Mouse (Mus musculus): ENCODE data around the gene Nr3c2.

Gene Nr3c2

DNA sequence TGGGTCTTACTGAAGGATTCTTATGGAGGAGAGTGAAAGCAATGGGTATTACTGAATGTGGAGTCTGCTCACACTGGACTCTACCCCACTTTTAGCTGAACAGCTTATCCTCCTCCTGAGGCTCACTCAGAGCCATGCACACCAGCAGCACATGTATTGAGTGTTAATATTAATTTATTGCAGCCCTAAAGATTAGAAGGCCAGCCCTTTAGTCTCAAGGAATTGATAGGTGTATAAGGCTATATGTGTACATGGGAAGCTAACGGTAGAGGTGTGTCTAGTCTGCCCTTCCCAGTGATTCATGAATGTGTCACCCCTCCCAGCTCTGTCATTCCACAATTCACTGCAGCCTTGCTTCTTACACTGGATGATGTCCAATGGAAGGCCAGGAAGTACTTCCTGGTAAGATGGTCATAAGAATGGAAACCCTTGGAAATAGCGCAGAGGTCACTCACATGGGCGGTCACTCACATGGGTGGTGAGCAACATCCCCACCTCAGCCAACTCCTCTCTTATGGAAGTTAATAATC, 156.3 kb downstream of the Nr3c2 start:
- DNase-seq (ENCODE audit: low spot score) = no peak

DNA sequence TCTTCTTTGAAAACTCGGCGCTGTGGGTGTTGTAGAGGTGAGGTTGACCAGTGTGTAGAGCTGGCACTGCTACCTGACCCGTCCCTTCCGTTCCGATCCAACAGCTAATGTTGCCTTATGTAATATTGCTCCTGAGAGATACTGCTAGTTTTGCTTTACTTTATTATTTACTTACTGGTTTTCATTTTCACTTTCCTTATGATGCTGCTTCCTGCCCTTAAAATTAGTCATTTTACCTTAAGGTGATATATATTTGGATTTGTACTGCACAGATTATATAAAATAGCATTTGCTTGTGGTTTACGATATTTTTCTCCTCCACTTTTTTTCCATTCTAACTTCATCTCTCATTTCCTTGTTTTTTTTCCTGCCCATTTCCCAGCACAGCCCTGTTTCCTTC, 157.6 kb downstream of the Nr3c2 start:
- no peak for DNase-seq (ENCODE audit: low spot score)

DNA sequence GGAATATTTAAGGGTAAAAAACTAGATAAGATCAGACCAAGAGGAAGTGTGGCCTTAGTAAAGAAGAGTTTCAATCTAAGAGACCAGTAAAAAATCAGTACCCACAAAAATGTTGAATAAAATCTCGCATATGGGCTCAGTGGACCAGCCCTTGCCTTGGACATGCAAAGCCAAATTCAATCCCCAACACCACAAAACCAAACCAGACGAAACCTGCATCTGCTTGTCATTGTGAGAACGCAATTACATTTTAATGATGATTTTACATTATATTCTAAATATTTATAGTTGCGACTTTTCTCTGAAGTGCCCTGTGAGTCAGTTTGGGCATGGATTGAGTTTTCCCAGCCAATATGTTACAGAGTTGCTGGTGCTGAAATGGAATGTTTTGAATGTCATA, 183.4 kb downstream of the Nr3c2 start:
- no peak for DNase-seq (ENCODE audit: low spot score)

DNA sequence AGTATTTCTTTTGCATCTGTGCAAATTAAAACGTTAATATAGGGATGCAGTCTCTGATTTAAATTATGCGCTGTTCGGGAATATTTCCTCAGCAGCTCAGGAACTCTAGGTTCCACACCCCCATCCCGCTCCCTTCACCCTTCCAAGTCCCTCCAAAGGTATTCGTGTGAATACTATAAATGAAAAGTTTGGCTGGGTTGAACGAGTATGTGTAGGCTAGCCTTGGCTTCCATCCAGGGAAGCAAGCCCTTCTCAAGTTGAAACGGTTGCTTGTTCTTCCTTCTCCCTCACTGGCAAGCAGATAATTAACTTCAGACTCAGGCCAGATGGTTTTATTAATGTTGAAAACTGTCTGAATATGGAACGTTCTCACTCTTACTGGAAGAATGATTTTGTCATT, 186.8 kb downstream of the Nr3c2 start:
- no peak for DNase-seq (ENCODE audit: low spot score)

DNA sequence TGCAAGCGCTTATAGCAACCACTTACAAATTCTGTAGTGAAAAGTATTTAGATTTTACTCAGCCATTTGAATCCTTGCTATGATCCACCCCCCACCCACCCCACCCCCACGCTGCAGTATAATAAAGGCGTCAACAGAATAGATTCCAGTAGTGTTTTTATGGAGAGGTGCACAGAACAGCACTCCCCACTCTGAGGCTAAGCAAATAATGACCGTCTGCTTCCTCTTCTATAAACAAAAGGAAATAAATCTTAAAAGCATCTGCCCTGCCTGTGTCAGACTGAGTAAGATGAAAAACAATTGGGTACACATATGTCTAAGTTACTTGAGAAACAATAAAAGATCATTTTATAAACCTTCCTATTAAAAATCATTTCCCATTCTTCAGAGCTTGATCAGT, 197.5 kb downstream of the Nr3c2 start:
- DNase-seq (ENCODE audit: low spot score) = no peak

DNA sequence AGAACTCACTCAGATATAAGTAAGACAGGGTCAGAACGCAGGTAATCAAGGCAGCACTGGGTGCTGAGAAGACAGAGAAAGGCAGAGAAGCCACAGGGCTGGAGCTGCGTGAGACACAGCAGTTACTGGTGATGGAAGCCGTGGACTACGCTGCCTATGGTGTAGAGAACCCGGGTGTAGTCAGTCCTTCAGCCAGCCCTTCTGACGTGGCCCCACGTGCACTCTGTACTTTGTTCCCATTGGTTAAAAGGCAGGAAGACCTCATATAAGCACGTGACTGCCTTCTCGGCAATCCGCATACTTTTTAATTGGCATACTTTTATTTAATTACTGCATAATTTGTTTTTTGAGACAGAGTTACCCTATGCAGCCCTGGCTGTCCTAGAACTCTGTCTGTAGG, 198.9 kb downstream of the Nr3c2 start:
- no peak for DNase-seq (ENCODE audit: low spot score)

DNA sequence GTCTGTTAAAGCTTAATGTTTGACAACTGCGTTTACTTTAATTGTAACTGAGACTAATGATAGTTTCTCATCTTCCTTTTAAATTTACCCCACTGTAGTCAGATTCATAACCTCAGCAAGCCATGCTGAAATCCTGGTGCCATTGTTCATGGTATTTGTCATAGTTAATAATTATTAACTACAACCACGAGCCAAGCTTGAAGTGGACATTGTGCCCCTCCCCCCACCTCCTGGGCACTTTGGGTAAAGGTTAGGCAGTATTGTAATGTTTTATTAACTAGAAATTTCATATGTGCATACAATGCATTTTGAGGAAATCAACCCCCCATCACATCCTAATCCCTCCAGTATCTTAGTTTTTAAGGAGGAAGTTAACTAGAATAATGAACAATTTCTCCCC, 201.1 kb downstream of the Nr3c2 start:
- no peak for DNase-seq (ENCODE audit: low spot score)

DNA sequence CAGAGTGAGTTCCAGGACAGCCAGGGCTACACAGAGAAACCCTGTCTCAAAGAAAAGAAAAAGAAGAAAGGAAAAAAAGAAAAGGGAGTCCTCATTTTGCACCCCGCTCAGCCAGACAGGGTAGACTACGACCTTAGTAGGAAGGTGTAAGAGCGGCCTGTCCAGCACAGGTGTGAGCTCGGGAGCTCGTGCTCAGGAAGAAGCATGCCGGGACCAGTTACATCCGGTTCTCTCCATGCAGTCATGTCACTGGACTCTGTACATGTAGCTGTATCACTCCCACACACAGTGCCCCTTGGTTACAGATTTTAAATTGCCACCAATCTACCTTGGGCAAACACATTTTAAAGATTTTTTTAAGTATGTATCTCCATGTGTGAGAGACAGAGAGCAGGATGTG, 203.6 kb downstream of the Nr3c2 start:
- no peak for DNase-seq (ENCODE audit: low spot score)

DNA sequence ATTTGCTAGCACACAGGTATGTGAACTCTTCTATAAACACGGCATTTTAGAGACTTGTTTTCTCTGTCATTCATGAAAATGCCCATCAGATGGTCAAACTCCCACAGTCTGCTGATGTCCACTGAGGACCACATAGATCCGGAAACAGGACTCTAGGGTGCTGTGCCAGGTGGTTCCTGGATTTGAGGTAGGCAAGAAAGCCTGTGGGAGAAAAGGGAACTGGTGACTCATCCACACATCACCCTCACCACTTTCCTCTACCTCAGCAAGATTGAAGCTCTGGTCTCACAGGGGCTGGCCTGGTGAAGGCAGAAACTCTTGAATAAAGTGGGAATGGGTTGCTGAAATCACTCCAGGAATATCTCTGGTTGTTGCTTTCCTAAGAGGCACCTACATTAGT, 213.5 kb downstream of the Nr3c2 start:
- no peak for DNase-seq (ENCODE audit: low spot score)

DNA sequence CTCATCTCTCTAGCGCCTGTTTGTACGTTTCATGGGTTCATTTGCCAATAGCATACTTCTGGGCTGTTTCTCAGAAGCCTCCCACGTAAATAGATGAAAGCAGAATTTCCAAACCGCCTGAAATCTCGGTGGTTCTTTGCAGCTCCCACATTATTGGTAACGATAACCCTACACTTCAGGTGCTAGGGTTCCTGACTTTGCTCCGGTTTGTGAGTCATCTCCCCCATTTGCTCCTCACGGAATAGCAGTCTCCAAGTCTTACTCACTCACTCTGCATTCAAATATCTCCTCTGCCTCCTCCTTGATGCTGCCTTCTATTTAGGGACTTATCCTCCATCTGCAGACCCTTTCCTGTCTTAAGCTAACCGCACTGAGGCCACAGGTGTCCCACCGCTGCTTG, 215.5 kb downstream of the Nr3c2 start:
- DNase-seq (ENCODE audit: low spot score) = no peak

DNA sequence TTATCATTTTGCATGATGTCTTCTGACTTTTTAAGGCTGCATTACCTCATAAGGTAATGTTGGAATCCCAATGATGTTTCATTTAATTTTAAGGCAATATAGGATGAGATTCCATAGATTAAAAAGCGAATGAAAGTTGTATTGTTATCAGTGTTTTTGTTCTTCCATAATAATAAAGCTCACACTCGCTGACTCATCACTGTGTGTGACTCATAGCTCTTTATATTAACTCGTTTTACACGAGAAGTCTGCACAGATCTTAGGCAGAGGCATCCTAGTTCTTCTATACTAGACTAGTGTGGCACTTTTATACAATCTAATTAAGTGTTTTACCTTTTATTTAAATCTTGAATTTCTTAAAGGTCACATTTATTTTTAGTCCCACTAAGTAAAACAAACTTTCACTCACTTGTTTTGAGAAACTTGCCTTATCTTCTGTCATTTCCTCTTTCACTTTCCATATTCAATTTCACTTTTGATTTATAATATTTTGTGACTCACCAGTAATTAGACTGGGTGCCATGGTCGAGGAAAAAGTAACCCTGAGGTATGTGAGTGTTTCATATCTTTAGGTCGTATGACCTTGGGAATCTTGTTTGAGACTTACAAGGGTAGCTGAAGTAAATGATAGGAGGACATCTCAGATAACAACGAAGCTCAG, 217.3 kb downstream of the Nr3c2 start:
- no peak for DNase-seq (ENCODE audit: low spot score)

DNA sequence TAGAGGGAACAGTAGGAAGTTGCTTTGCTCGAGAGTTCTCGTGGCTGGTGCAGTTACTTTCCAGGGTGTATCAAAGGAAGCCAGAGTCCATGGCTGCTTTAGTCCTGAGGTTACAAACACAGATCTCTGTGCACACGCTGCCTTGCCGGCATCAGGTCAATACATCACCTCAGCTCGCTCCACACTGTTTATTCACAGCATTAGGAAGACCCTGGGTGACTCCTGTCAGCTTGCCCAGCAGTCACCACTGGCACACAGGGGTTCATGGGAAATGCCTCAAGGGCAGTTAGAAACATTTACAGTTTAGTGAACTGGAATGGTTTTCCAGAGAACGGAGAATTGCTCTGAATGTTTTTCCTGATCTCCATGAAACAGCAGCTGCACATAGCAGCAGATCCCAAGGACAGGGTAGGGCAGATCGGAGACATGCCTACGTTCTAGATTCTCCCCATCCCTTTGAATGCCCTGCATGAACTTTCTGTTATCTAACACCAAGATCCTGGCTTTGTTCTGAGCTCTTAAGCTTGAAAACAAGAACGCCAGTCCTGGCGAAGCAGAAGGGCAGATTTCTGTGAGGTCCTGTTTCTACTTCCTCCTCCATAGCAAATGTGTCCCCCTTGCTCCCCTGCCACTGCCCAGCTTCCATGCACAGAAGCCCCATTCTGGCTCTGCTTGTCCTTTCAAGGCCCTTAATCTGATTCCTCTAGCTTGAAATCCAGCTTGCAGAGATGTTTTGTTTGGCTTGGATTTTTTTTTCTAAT, 221.7 kb downstream of the Nr3c2 start:
- no peak for DNase-seq (ENCODE audit: low spot score)

DNA sequence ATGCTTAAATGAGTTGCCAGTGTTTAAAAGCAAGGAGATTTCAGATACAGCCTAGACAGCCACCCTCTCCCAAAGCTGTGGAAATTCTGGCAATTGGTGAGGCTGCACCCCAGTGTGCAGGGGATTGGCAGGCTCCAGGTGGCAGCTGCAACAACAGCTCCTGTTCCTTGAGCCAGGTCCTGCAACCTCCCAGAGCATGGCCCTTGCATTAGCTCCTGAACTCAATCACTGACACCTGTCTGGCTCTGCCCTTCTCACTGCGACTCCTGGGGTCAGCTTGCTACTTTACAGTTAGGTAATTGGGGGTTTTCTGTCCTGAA, 222.3 kb downstream of the Nr3c2 start:
- no peak for DNase-seq (ENCODE audit: low spot score)

DNA sequence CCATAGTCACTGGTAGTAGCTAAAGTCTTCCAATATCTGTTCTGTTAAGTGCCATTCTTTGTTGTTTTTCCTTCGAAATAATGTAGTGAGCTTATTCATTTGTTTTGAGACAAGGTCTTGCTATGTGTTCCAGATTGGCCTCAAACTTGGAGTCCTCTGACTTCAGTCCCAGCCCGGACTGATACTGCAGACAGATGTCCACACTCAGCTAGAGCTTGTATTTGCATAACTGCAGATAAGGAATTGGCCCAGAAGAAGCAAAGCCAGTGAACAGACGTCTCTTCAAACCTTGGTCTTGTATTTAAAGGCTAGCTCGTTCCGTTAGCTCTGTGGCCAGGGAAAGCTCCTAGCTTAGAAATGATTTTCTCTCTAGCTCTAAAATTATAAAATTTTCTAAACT, 223.1 kb downstream of the Nr3c2 start:
- no peak for DNase-seq (ENCODE audit: low spot score)

DNA sequence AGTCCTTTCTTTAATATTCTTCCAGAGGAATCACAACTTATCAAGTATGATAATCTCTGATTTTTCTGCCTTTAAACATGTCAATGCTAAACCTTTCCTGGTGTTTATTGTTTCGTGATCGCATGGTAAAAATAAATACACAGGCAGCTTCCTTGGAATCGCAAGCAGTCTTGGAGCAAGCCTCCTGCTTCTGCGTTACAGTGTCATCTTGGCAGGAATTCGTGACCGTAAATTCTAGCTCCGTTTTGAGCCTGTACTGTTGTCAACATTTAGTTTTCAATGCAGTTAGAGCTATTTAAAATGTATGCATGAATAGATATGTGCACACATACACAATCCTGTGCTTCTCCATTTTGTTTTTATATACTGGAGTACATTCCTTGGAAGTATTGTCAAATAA, 226.5 kb downstream of the Nr3c2 start:
- DNase-seq (ENCODE audit: low spot score) = no peak

DNA sequence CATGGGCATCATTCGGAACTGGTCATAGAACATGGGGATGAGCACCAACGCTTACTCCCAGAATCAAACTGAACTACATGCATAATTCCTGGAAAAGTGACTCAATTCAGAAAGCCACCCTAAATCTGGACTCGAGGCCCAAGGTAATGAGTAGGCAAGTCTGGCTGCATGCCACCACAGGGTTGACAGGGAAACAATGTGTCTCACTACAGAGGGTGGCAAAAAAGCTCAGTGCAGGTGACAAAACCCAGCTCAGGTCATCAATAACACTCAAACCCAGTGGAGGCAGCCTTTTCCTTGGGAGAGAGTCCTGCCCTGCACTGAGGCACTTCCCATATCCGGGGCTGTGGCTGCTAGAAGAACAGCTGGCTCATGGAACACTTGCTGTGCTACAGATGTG, 228.8 kb downstream of the Nr3c2 start:
- no peak for DNase-seq (ENCODE audit: low spot score)

DNA sequence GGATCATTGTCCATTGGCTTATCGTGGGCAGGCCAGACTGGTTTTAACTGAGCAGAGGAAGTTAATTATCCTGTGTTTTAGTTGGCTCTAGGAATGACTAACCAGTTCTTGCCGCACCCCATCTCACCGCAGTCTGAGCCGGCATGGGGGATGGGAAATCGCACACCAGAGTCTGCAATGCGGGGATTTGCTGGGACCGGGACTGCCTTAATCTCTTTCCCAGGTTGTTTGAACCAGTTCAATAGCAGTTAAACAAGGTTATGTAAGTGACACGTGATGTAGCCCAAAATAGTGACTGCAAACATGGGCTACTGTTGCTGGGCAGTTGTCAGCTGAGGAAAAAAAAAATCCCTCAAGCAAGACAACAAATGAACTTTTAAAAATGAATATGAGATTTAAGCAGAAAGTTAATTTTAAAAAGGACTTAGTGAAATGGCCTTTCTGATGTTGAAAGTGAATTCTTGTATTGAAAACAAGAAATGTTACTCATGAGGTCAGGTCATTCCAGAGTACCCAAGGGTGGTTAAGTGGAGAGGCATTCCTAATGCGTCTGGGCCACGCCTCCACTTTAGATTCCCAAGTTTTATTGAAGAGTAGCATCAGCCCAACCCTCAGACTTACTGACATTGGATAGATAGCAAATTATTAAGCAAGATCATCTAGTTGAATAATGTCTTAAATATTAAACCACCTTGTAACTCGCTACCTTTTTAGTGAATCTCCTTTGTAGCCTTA, 233.8 kb downstream of the Nr3c2 start:
- DNase-seq (ENCODE audit: low spot score) = no peak

DNA sequence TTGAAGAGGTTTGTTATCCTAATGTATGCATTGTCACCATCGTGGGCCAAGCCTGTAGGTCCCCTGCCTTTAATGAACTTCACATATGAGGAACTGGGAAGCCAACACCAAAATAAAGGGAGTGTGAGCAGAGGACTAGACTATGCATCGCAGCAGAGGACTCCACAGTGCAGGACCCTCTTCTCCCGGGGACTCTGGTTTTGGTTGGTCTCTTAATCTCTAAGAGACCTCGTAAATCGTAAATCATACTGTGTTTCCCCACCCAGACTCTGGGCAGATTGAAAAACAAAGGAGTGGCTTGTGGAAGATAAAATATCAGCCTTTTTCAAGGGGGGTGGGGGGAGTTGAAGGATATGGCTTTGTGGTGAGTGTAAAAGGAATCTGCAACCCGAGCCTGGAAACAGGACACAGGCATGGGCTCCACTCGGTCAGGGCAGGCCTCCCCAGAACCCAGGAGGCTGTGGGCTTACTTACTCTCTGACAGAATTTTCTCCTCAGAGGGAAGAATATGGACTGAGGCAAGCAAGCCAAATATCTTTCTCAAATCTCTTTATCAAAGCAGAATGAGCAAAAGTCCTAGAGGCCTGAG, 234.6 kb downstream of the Nr3c2 start:
- no peak for DNase-seq (ENCODE audit: low spot score)

DNA sequence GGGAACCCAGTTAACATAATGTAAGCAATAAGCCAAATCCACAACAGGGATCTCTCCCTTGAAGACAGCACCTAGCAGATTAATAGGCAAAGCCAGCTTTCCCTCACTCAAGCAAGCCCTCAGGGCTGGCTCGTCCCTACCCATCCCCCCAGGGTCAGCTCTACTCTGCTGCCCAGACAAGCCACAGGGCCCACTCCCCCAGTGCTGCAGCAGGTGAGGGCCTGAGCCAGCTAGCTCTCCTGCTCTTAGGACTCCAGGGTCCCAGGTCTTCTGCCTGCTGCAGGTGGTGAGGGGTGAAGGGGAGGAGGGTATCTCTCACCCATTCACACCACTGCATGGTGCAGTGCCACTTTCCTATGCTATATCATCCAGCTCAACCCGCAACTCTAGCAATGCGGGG, 246.0 kb downstream of the Nr3c2 start:
- no peak for DNase-seq (ENCODE audit: low spot score)

DNA sequence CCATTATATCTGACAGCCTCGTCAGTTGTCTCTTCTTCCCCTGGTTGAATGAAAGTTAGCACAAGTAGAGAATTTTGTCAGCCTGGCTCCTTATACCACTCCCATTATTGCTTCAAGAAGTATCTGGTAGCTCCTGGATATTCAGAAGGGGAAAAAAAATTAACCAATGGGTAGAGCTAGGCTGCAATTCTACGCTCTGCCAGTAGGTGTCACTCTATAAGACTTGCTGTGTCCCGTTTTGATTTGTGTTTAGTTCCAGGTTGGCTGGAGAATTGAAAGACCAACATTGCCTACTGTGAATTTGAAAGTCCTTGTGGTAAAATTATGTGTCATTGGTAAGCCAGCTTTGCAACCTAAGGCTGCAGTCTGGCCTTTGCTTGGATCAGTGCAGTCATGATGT, 255.3 kb downstream of the Nr3c2 start:
- no peak for DNase-seq (ENCODE audit: low spot score)

DNA sequence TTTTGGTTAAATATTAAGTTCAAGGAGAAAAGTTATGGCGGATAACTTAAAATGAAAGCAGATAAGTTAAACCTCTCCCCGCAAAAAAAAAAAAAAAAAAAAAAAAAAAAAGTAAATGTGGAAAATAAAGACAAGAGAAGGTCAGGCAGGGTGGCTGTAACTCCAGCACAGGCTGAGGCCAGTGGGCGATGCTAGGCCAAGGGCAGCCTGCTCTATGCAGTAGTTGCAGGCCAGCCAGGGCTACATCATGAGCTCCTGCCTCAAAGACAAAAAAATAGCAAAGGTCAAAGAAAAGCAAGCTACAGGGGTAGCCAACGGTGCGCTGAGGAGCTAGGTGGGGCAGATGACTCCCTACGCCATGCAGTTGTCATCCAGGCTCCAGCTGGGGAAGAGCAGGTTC, 270.1 kb downstream of the Nr3c2 start:
- DNase-seq (ENCODE audit: low spot score) = no peak

DNA sequence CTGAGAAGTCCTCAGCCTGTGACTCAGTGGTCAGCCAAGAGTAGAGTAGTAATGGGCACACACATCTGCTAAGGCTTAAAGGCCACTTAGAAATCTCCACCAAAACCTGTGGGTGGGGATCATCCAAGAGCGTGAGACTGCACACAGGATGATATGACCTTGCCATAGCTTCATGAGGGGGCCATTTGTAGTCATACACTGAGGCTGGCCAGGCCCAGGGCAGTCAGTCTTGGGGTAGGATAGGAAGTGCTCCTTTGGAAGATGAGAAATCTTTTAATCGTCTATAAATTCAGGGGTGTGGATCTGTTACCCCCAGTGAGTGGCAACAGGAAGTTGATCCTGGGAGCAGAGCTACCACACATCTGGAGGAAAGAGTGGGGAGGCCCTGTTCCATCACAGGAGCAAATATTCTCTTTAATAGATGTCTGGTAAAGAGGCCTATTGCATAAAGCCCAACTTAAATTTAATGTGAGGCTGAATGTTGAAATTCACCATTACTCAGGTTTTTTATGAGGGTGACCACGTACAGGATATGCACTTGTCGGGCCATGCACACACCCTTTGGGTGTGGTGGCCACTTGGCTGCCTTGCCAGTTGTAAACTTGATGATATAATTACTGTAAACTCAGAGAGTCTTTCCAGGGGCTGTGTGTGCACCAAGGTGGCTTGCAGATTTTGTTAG, 270.7 kb downstream of the Nr3c2 start:
- DNase-seq (ENCODE audit: low spot score) = no peak

DNA sequence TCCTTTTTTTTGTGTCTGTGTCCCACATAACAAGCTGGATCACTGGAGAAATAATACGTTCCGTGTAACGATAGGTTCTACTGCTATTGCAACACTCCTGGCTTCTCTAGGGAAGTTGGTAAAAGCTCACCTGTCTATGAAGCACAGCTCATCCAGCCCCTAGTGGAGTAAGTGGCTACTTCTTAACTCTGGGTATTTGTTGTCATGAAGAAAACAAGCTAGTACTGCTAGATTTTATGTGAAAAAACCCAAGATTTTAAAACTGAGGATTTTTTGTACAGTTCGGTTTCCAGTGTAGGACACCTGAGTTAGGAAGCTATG, 271.2 kb downstream of the Nr3c2 start:
- DNase-seq (ENCODE audit: low spot score) = no peak

Data from layer of hippocampus, adult 9-10 months (tissue).